In genomic region chr16:72434396-72434795, GRCm38 (mm10) we compare ENCODE assay signal across 19 mouse cellular contexts.
DNase-seq lines count a peak whose midpoint lies in the region; ATAC-seq and TF ChIP-seq lines count a peak whose summit lies in the region.
"Had no signal": no experiment of that assay in that cellular context is flagged by ENCODE, and none has a peak within 500 bp of the region (broad histone marks: within the 10 kb centered on the region; RNA-seq: fewer than 3 reads in every experiment).

No protein-coding gene starts in this region.

- no peaks in the 10 kb centered on the region for H3K36me3 ChIP-seq in heart, embryonic 12.5 days
- no peaks in the 10 kb centered on the region for H3K36me3 ChIP-seq in lung, embryonic 14.5 days (ENCODE audit: insufficient read depth)
- H3K36me3 ChIP-seq in embryonic facial prominence, embryonic 13.5 days: no peaks in the 10 kb centered on the region
- H3K36me3 ChIP-seq in limb, embryonic 14.5 days (ENCODE audit: control insufficient read depth, insufficient read depth, low read length): no peaks in the 10 kb centered on the region
- H3K36me3 ChIP-seq: forebrain, embryonic 10.5 days; heart, embryonic 15.5 days; hindbrain, embryonic 13.5 days; neural tube, embryonic 13.5 days had no signal

- H3K4me2 ChIP-seq in heart, embryonic 12.5 days: no peak overlapping the region
- H3K4me2 ChIP-seq in lung, embryonic 14.5 days: no peak overlapping the region
- H3K4me2 ChIP-seq in embryonic facial prominence, embryonic 13.5 days: no peak overlapping the region
- no peak overlapping the region for H3K4me2 ChIP-seq in limb, embryonic 14.5 days (replicated peaks; ENCODE audit: low read depth, low read length, severe bottlenecking)
- H3K4me2 ChIP-seq: heart, embryonic 15.5 days; hindbrain, embryonic 13.5 days; neural tube, embryonic 13.5 days had no signal

- peak; percentile 48; the same call in 1 of the 2 replicates for ATAC-seq in heart, embryonic 12.5 days (ENCODE audit: insufficient number of reproducible peaks, low FRiP score)
- ATAC-seq in lung, embryonic 14.5 days (ENCODE audit: insufficient read depth): peak; percentile 49; the same call in 1 of the 2 replicates
- no peak for ATAC-seq in embryonic facial prominence, embryonic 13.5 days (ENCODE audit: insufficient number of reproducible peaks, insufficient read depth, low FRiP score, low TSS enrichment, low read depth)
- peak; percentile 77 for ATAC-seq in limb, embryonic 14.5 days (ENCODE audit: low FRiP score, low read depth)
- ATAC-seq: forebrain, embryonic 16.5 days; inflammation-experienced regulatory T-cells, adult 6 months had no signal

- H3K27ac ChIP-seq in heart, embryonic 12.5 days (ENCODE audit: poor library complexity, severe bottlenecking): 0 out of 2 replicates have a peak overlapping the region, but pooled peaks have one; percentile 29
- no peak overlapping the region for H3K27ac ChIP-seq in lung, embryonic 14.5 days (ENCODE audit: low read depth)
- H3K27ac ChIP-seq in embryonic facial prominence, embryonic 13.5 days: peak overlapping the region; percentile 22; the same call in 1 of the 2 replicates
- no peak overlapping the region for H3K27ac ChIP-seq in limb, embryonic 14.5 days (replicated peaks; ENCODE audit: low read depth, low read length)
- H3K27ac ChIP-seq in cerebellum, adult 2 months (ENCODE audit: insufficient read depth, low read length): no peak overlapping the region
- H3K27ac ChIP-seq: forebrain, embryonic 10.5 days; heart, embryonic 15.5 days; hindbrain, embryonic 13.5 days; neural tube, embryonic 13.5 days had no signal

- H3K9me3 ChIP-seq in heart, embryonic 12.5 days (replicated peaks): no peaks in the 10 kb centered on the region
- H3K9me3 ChIP-seq in lung, embryonic 14.5 days (ENCODE audit: low read depth, low read length): no peaks in the 10 kb centered on the region
- H3K9me3 ChIP-seq in embryonic facial prominence, embryonic 13.5 days: no peaks in the 10 kb centered on the region
- H3K9me3 ChIP-seq in limb, embryonic 14.5 days (ENCODE audit: control insufficient read depth, low read length): no peaks in the 10 kb centered on the region
- H3K9me3 ChIP-seq: forebrain, embryonic 10.5 days; heart, embryonic 15.5 days; hindbrain, embryonic 13.5 days; neural tube, embryonic 13.5 days had no signal

- no peaks in the 10 kb centered on the region for H3K27me3 ChIP-seq in heart, embryonic 12.5 days (replicated peaks)
- H3K27me3 ChIP-seq in lung, embryonic 14.5 days (ENCODE audit: insufficient read depth, low read length): no peaks in the 10 kb centered on the region
- no peaks in the 10 kb centered on the region for H3K27me3 ChIP-seq in embryonic facial prominence, embryonic 13.5 days
- no peaks in the 10 kb centered on the region for H3K27me3 ChIP-seq in limb, embryonic 14.5 days (ENCODE audit: control insufficient read depth, insufficient read depth, low read length)
- H3K27me3 ChIP-seq in cerebellum, adult 2 months (ENCODE audit: control insufficient read depth, insufficient read depth, low read length): no peaks in the 10 kb centered on the region
- H3K27me3 ChIP-seq: heart, embryonic 15.5 days; hindbrain, embryonic 13.5 days; neural tube, embryonic 13.5 days had no signal

- H3K4me3 ChIP-seq in heart, embryonic 12.5 days: no peak overlapping the region
- no peak overlapping the region for H3K4me3 ChIP-seq in lung, embryonic 14.5 days (ENCODE audit: low read depth, low read length)
- no peak overlapping the region for H3K4me3 ChIP-seq in embryonic facial prominence, embryonic 13.5 days
- no peak overlapping the region for H3K4me3 ChIP-seq in limb, embryonic 14.5 days (replicated peaks; ENCODE audit: low read length)
- H3K4me3 ChIP-seq in cerebellum, adult 2 months (replicated peaks; ENCODE audit: insufficient read depth, low read depth, low read length): no peak overlapping the region
- H3K4me3 ChIP-seq: forebrain, embryonic 10.5 days; heart, embryonic 15.5 days; hindbrain, embryonic 13.5 days; neural tube, embryonic 13.5 days had no signal

- DNase-seq in heart, adult 9 months (ENCODE audit: low spot score in 2 of 2): no peak
- no peak for DNase-seq in lung, embryonic 14.5 days
- DNase-seq in lung, postnatal 14 days: no peak
- DNase-seq in limb, embryonic 14.5 days (ENCODE audit: low spot score): no peak
- no peak for DNase-seq in cerebellum, adult 2 months
- DNase-seq in gastrocnemius, adult 8-10 months (ENCODE audit: low spot score in 2 of 2): no peak
- DNase-seq: adrenal gland, postnatal 10 days; cerebellum, adult 9-10 months; kidney, adult 18-20 months; kidney, postnatal 4 days; thymus, postnatal 25 days had no signal

- TF ChIP-seq CTCF in lung, embryonic 14.5 days (IDR thresholded peaks at IDR 0.05; ENCODE audit: low read depth): no peak
- TF ChIP-seq CTCF in cerebellum, adult 2 months (IDR thresholded peaks at IDR 0.05; ENCODE audit: borderline replicate concordance, insufficient read depth, low read depth, low read length): no peak

- peaks cover 8% of the 10 kb centered on the region; the same call in 1 of the 2 replicates for H3K4me1 ChIP-seq in heart, embryonic 12.5 days (replicated peaks)
- no peaks in the 10 kb centered on the region for H3K4me1 ChIP-seq in lung, embryonic 14.5 days (ENCODE audit: insufficient read depth)
- peaks cover 7% of the 10 kb centered on the region for H3K4me1 ChIP-seq in embryonic facial prominence, embryonic 13.5 days
- peaks cover 5% of the 10 kb centered on the region; the same call in 1 of the 2 replicates for H3K4me1 ChIP-seq in limb, embryonic 14.5 days (ENCODE audit: control insufficient read depth, insufficient read depth, low read length)
- H3K4me1 ChIP-seq in cerebellum, adult 2 months (ENCODE audit: control insufficient read depth, insufficient read depth, low read length): no peaks in the 10 kb centered on the region
- H3K4me1 ChIP-seq: forebrain, embryonic 10.5 days; heart, embryonic 15.5 days had no signal

- no peak for TF ChIP-seq POLR2A in limb, embryonic 14.5 days (IDR thresholded peaks at IDR 0.05; ENCODE audit: borderline replicate concordance, extremely low read depth, insufficient read depth, insufficient read length)
- TF ChIP-seq POLR2A in cerebellum, adult 2 months (IDR thresholded peaks at IDR 0.05; ENCODE audit: borderline replicate concordance, insufficient read depth, low read length): no peak

- H3K9ac ChIP-seq in heart, embryonic 12.5 days: no peak overlapping the region
- H3K9ac ChIP-seq in lung, embryonic 14.5 days: no peak overlapping the region
- no peak overlapping the region for H3K9ac ChIP-seq in embryonic facial prominence, embryonic 13.5 days
- no peak overlapping the region for H3K9ac ChIP-seq in limb, embryonic 14.5 days (ENCODE audit: low read depth, low read length, severe bottlenecking)
- H3K9ac ChIP-seq: heart, embryonic 15.5 days; hindbrain, embryonic 13.5 days; neural tube, embryonic 13.5 days had no signal

Comparison
In these comparisons a context has a peak if more than half of its experiments do, and no peak if none do; other contexts are left out.
1. H3K27ac ChIP-seq: peak in heart, embryonic 12.5 days (single experiment) and embryonic facial prominence, embryonic 13.5 days (single experiment); none in lung, embryonic 14.5 days (single experiment), limb, embryonic 14.5 days (single experiment) and cerebellum, adult 2 months (single experiment).